Mouse (Mus musculus): ENCODE data around the gene Nfkbiz. TPM values are rescaled to one million over a fixed set of nuclear protein-coding genes. Genes with fewer than 3 reads are reported as not detected.

Gene Nfkbiz
- polyA plus RNA-seq, 1 experiment: 0.41 TPM

- TF ChIP-seq GATA1 (IDR thresholded peaks at IDR 0.05; ENCODE audit: low read length): no peak
Measured at GRCm38 (mm10) chr16:55841506-55841905, 2.8 kb upstream of the Nfkbiz start.

- TF ChIP-seq GATA1 (IDR thresholded peaks at IDR 0.05; ENCODE audit: low read length): no peak
Measured at GRCm38 (mm10) chr16:55838129-55838509, 580 bp downstream of the Nfkbiz start.

- no peak for TF ChIP-seq GATA1 (IDR thresholded peaks at IDR 0.05; ENCODE audit: low read length)
Measured at GRCm38 (mm10) chr16:55837168-55837567, 1.5 kb downstream of the Nfkbiz start.

GRCm38 (mm10) chr16:55835798-55836197 lies 2.9 kb downstream of the Nfkbiz start:
- TF ChIP-seq GATA1 (IDR thresholded peaks at IDR 0.05; ENCODE audit: low read length): no peak

- no peak for TF ChIP-seq GATA1 (IDR thresholded peaks at IDR 0.05; ENCODE audit: low read length)
Measured at GRCm38 (mm10) chr16:55832617-55833016, 6.1 kb downstream of the Nfkbiz start.

GRCm38 (mm10) chr16:55832040-55832439 lies 6.7 kb downstream of the Nfkbiz start:
- no peak for TF ChIP-seq GATA1 (IDR thresholded peaks at IDR 0.05; ENCODE audit: low read length)

GRCm38 (mm10) chr16:55831451-55831850 lies 7.2 kb downstream of the Nfkbiz start:
- no peak for TF ChIP-seq GATA1 (IDR thresholded peaks at IDR 0.05; ENCODE audit: low read length)

GRCm38 (mm10) chr16:55823398-55824155 lies 15.1 kb downstream of the Nfkbiz start:
- no peak for TF ChIP-seq GATA1 (IDR thresholded peaks at IDR 0.05; ENCODE audit: low read length)

- TF ChIP-seq GATA1 (IDR thresholded peaks at IDR 0.05; ENCODE audit: low read length): no peak
Measured at GRCm38 (mm10) chr16:55822741-55823397, 15.8 kb downstream of the Nfkbiz start.

- TF ChIP-seq GATA1 (IDR thresholded peaks at IDR 0.05; ENCODE audit: low read length): no peak
Measured at GRCm38 (mm10) chr16:55821997-55822740, 16.5 kb downstream of the Nfkbiz start.

GRCm38 (mm10) chr16:55821571-55821981 lies 17.1 kb downstream of the Nfkbiz start:
- no peak for TF ChIP-seq GATA1 (IDR thresholded peaks at IDR 0.05; ENCODE audit: low read length)

- TF ChIP-seq GATA1 (IDR thresholded peaks at IDR 0.05; ENCODE audit: low read length): no peak
Measured at GRCm38 (mm10) chr16:55820916-55821570, 17.7 kb downstream of the Nfkbiz start.

GRCm38 (mm10) chr16:55820161-55820915 lies 18.4 kb downstream of the Nfkbiz start:
- TF ChIP-seq GATA1 (IDR thresholded peaks at IDR 0.05; ENCODE audit: low read length): no peak

GRCm38 (mm10) chr16:55819186-55819861 lies 19.4 kb downstream of the Nfkbiz start:
- no peak for TF ChIP-seq GATA1 (IDR thresholded peaks at IDR 0.05; ENCODE audit: low read length)
